Comparison of ENCODE assay signal across 26 mouse cellular contexts in the genomic region with DNA sequence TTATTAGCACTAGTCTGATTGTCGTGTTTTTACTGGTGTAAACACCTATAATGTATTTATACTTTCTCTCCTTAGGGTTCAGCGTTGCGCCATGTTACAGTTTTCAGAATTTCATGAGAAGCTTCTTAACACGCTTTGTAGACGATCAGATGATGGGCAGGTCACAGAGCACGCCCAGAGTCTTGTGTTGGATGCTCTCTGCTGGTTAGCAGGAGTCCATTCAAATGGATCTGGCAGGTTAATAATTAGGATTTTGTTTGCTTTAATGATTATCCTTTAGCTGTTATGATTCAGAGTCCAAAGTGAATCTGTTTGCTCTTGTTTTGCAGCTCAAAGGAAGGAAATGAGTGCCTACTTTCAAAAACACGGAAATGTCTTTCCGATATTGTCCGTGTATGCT.
DNase-seq lines count a peak whose midpoint lies in the region; ATAC-seq and TF ChIP-seq lines count a peak whose summit lies in the region.
"Had no signal": no experiment of that assay in that cellular context is flagged by ENCODE, and none has a peak within 500 bp of the region (broad histone marks: within the 10 kb centered on the region; RNA-seq: fewer than 3 reads in every experiment).

No protein-coding gene starts in this region.

- TF ChIP-seq EP300 in liver, postnatal 0 days (IDR thresholded peaks at IDR 0.05; ENCODE audit: low read depth) = no peak

- H3K27me3 ChIP-seq in liver, adult 2 months (ENCODE audit: control insufficient read depth, insufficient read depth, low read length) = no peaks in the 10 kb centered on the region
- no peaks in the 10 kb centered on the region for H3K27me3 ChIP-seq in intestine, postnatal 0 days (replicated peaks; ENCODE audit: control insufficient read depth, insufficient read depth, low read length)
- H3K27me3 ChIP-seq in kidney, postnatal 0 days (ENCODE audit: insufficient read depth, low read length) = no peaks in the 10 kb centered on the region
- no peaks in the 10 kb centered on the region for H3K27me3 ChIP-seq in liver, postnatal 0 days (ENCODE audit: insufficient read depth, low read length)
- no peaks in the 10 kb centered on the region for H3K27me3 ChIP-seq in forebrain, embryonic 13.5 days
- H3K27me3 ChIP-seq: embryonic facial prominence, embryonic 13.5 days; hindbrain, embryonic 12.5 days; midbrain, embryonic 15.5 days had no signal

- 23% methylated on average over 9 of the region's 9 CpGs for WGBS in liver, adult 2 months
- 44% methylated on average over 9 of the region's 9 CpGs for WGBS in intestine, postnatal 0 days
- WGBS in kidney, postnatal 0 days = 87% methylated on average over 9 of the region's 9 CpGs
- WGBS in liver, postnatal 0 days (ENCODE audit: insufficient replicate concordance) = 73% methylated on average over 9 of the region's 9 CpGs
- WGBS in forebrain, embryonic 13.5 days = 96% methylated on average over 9 of the region's 9 CpGs

- no peak overlapping the region for H3K4me2 ChIP-seq in intestine, postnatal 0 days (replicated peaks; ENCODE audit: low read depth)
- no peak overlapping the region for H3K4me2 ChIP-seq in kidney, postnatal 0 days (ENCODE audit: low read length)
- H3K4me2 ChIP-seq in liver, postnatal 0 days (ENCODE audit: low read depth, low read length) = peak overlapping the region; percentile 53
- no peak overlapping the region for H3K4me2 ChIP-seq in forebrain, embryonic 13.5 days
- H3K4me2 ChIP-seq: embryonic facial prominence, embryonic 13.5 days; hindbrain, embryonic 12.5 days; lung, embryonic 14.5 days; midbrain, embryonic 15.5 days had no signal

- peaks cover 37% of the 10 kb centered on the region for H3K36me3 ChIP-seq in liver, adult 2 months (ENCODE audit: control insufficient read depth, insufficient read depth, low read length)
- H3K36me3 ChIP-seq in intestine, postnatal 0 days (ENCODE audit: control insufficient read depth, insufficient read depth) = peaks cover 38% of the 10 kb centered on the region
- peaks cover 43% of the 10 kb centered on the region for H3K36me3 ChIP-seq in kidney, postnatal 0 days (ENCODE audit: insufficient read depth, low read length)
- peaks cover 42% of the 10 kb centered on the region for H3K36me3 ChIP-seq in liver, postnatal 0 days (replicated peaks; ENCODE audit: insufficient read depth, low read length)
- peaks cover 50% of the 10 kb centered on the region for H3K36me3 ChIP-seq in forebrain, embryonic 13.5 days (ENCODE audit: poor library complexity, severe bottlenecking)

- H3K9me3 ChIP-seq in intestine, postnatal 0 days (ENCODE audit: control insufficient read depth) = no peaks in the 10 kb centered on the region
- no peaks in the 10 kb centered on the region for H3K9me3 ChIP-seq in kidney, postnatal 0 days (replicated peaks; ENCODE audit: low read length)
- no peaks in the 10 kb centered on the region for H3K9me3 ChIP-seq in liver, postnatal 0 days (ENCODE audit: low read length)
- no peaks in the 10 kb centered on the region for H3K9me3 ChIP-seq in forebrain, embryonic 13.5 days (replicated peaks)
- H3K9me3 ChIP-seq: embryonic facial prominence, embryonic 13.5 days; forebrain, embryonic 10.5 days; heart, embryonic 10.5 days; hindbrain, embryonic 12.5 days; midbrain, embryonic 10.5 days; midbrain, embryonic 15.5 days had no signal

- H3K9ac ChIP-seq in liver, adult 2 months (ENCODE audit: low read depth, low read length) = peak overlapping the region; percentile 42; the same call in 1 of the 2 replicates
- H3K9ac ChIP-seq in intestine, postnatal 0 days (ENCODE audit: low read depth, low read length) = no peak overlapping the region
- H3K9ac ChIP-seq in kidney, postnatal 0 days (ENCODE audit: low read depth, low read length) = no peak overlapping the region
- H3K9ac ChIP-seq in liver, postnatal 0 days (replicated peaks) = no peak overlapping the region
- H3K9ac ChIP-seq in forebrain, embryonic 13.5 days = no peak overlapping the region
- H3K9ac ChIP-seq: embryonic facial prominence, embryonic 13.5 days; hindbrain, embryonic 12.5 days; lung, embryonic 14.5 days; midbrain, embryonic 15.5 days had no signal

- H3K4me3 ChIP-seq in liver, adult 2 months (ENCODE audit: insufficient read depth, low read depth, low read length) = no peak overlapping the region
- no peak overlapping the region for H3K4me3 ChIP-seq in intestine, postnatal 0 days (ENCODE audit: low read depth, low read length)
- no peak overlapping the region for H3K4me3 ChIP-seq in kidney, postnatal 0 days (replicated peaks; ENCODE audit: low read depth, low read length)
- no peak overlapping the region for H3K4me3 ChIP-seq in liver, postnatal 0 days (ENCODE audit: low read depth, low read length)
- H3K4me3 ChIP-seq in forebrain, embryonic 13.5 days = no peak overlapping the region
- H3K4me3 ChIP-seq: embryonic facial prominence, embryonic 13.5 days; forebrain, embryonic 10.5 days; heart, embryonic 10.5 days; hindbrain, embryonic 12.5 days; midbrain, embryonic 10.5 days; midbrain, embryonic 15.5 days had no signal

- DNase-seq in liver, adult 2 months (ENCODE audit: extremely low read depth, low read depth, low spot score) = peak; percentile 98
- no peak for DNase-seq in liver
- no peak for DNase-seq in kidney, postnatal 0 days (ENCODE audit: low spot score)
- no peak for DNase-seq in liver, postnatal 0 days
- DNase-seq in lung, postnatal 25 days (ENCODE audit: low spot score) = no peak
- DNase-seq: adrenal gland, postnatal 25 days; cerebellum, adult 11-12 months; cerebellum, postnatal 10 days; gastrocnemius, postnatal 10 days; heart, postnatal 36 days; lung, embryonic 14.5 days; lung, postnatal 14 days; right cerebral cortex, adult 18-20 months; spleen, adult 18-20 months; thymus, postnatal 14 days had no signal

- peak; percentile 85 for ATAC-seq in intestine, postnatal 0 days
- ATAC-seq in kidney, postnatal 0 days (replicated peaks; ENCODE audit: low FRiP score, low read depth) = peak; percentile 63
- peak; percentile 90 for ATAC-seq in liver, postnatal 0 days
- no peak for ATAC-seq in forebrain, embryonic 13.5 days
- no peak for ATAC-seq in CD4-positive, CD25-positive, alpha-beta regulatory T cell, adult 4 months
- ATAC-seq: forebrain, embryonic 16.5 days; hindbrain, postnatal 0 days; midbrain, embryonic 15.5 days had no signal

- TF ChIP-seq POLR2A in liver, adult 2 months (IDR thresholded peaks at IDR 0.05; ENCODE audit: extremely low read depth, insufficient read depth, low read length) = no peak

- peaks cover 18% of the 10 kb centered on the region for H3K4me1 ChIP-seq in liver, adult 2 months (ENCODE audit: control insufficient read depth, insufficient read depth, low read length)
- H3K4me1 ChIP-seq in intestine, postnatal 0 days (replicated peaks; ENCODE audit: control insufficient read depth, insufficient read depth, low read length) = no peaks in the 10 kb centered on the region
- H3K4me1 ChIP-seq in kidney, postnatal 0 days (replicated peaks; ENCODE audit: insufficient read depth, low read length) = no peaks in the 10 kb centered on the region
- 0 out of 2 replicates have a peak, but pooled peaks cover 4% of the 10 kb centered on the region for H3K4me1 ChIP-seq in liver, postnatal 0 days (ENCODE audit: insufficient read depth)
- H3K4me1 ChIP-seq in forebrain, embryonic 13.5 days = no peaks in the 10 kb centered on the region
- H3K4me1 ChIP-seq: embryonic facial prominence, embryonic 13.5 days; forebrain, embryonic 10.5 days; heart, embryonic 10.5 days; hindbrain, embryonic 12.5 days; midbrain, embryonic 10.5 days; midbrain, embryonic 15.5 days had no signal

- peak overlapping the region; percentile 48 for H3K27ac ChIP-seq in liver, adult 2 months (replicated peaks; ENCODE audit: insufficient read depth, low read depth, low read length)
- 0 out of 2 replicates have a peak overlapping the region, but pooled peaks have one; percentile 17 for H3K27ac ChIP-seq in intestine, postnatal 0 days (ENCODE audit: low read depth, low read length)
- no peak overlapping the region for H3K27ac ChIP-seq in kidney, postnatal 0 days
- H3K27ac ChIP-seq in liver, postnatal 0 days (ENCODE audit: low read depth) = peak overlapping the region; percentile 36; the same call in 1 of the 2 replicates
- no peak overlapping the region for H3K27ac ChIP-seq in forebrain, embryonic 13.5 days
- H3K27ac ChIP-seq: embryonic facial prominence, embryonic 13.5 days; forebrain, embryonic 10.5 days; heart, embryonic 10.5 days; hindbrain, embryonic 12.5 days; hindbrain, postnatal 0 days; midbrain, embryonic 10.5 days; midbrain, embryonic 15.5 days had no signal

- no peak for TF ChIP-seq CTCF in liver, adult 2 months (IDR thresholded peaks at IDR 0.05; ENCODE audit: low read depth, low read length)
- no peak; the same call in 1 of the 2 replicates for TF ChIP-seq CTCF in intestine, postnatal 0 days (IDR thresholded peaks at IDR 0.05; ENCODE audit: low read depth)
- no peak for TF ChIP-seq CTCF in kidney, postnatal 0 days (IDR thresholded peaks at IDR 0.05; ENCODE audit: low read depth)
- no peak for TF ChIP-seq CTCF in liver, postnatal 0 days (IDR thresholded peaks at IDR 0.05; ENCODE audit: low read depth)

- H3K79me2 ChIP-seq in liver, adult 2 months (ENCODE audit: control insufficient read depth, insufficient read depth, low read length) = peaks cover 6% of the 10 kb centered on the region; the same call in 1 of the 2 replicates

Comparison
In these comparisons a context has a peak if more than half of its experiments do, and no peak if none do; other contexts are left out.
1. H3K27ac ChIP-seq: peak in liver, adult 2 months (single experiment), intestine, postnatal 0 days (single experiment) and liver, postnatal 0 days (single experiment); none in kidney, postnatal 0 days (single experiment) and forebrain, embryonic 13.5 days (single experiment).
2. ATAC-seq: peak in intestine, postnatal 0 days (single experiment), kidney, postnatal 0 days (single experiment) and liver, postnatal 0 days (single experiment); none in forebrain, embryonic 13.5 days (single experiment) and CD4-positive, CD25-positive, alpha-beta regulatory T cell, adult 4 months (single experiment).